Mouse (Mus musculus) kidney, postnatal 0 days (tissue): ENCODE results near the gene Ntm. TPM values are rescaled to one million over a fixed set of nuclear protein-coding genes. Genes with fewer than 3 reads are reported as not detected.

ENCODE experiments used
- ATAC-seq: fragments of 200-750 bp; cut with Nextera tagmentation; replicated peaks from 2 replicates; pipeline ENCODE4 v1.8.0; 2017; ENCODE audit warnings: low read depth, moderate number of reproducible peaks, moderate TSS enrichment, moderate library complexity; ENCODE audit not compliant: low FRiP score
- DNase-seq: peaks from one replicate; pipeline ENCODE4 v3.0.0-alpha.2; 2016; ENCODE audit warnings: low spot score
- H3K27ac ChIP-seq: fragments of 300-500 bp; sonication (generic); 2 replicates; pipeline ENCODE4 v1.5.1; 2014; ENCODE audit warnings: mild to moderate bottlenecking
- H3K27me3 ChIP-seq: fragments of 300-500 bp; sonication (generic); 2 replicates; pipeline ENCODE4 v1.6.1; 2014; ENCODE audit warnings: low read length, mixed read lengths; ENCODE audit not compliant: insufficient read depth
- H3K36me3 ChIP-seq: fragments of 300-500 bp; sonication (generic); 2 replicates; pipeline ENCODE4 v1.6.1; 2014; ENCODE audit warnings: low read length, mixed read lengths; ENCODE audit not compliant: insufficient read depth
- H3K4me1 ChIP-seq: fragments of 300-500 bp; sonication (generic); replicated peaks from 2 replicates; pipeline ENCODE4 v1.6.1; 2014; ENCODE audit warnings: antibody characterized with exemption, low read length, mixed read lengths; ENCODE audit not compliant: insufficient read depth
- H3K4me2 ChIP-seq: fragments of 300-500 bp; sonication (generic); 2 replicates; pipeline ENCODE4 v1.6.1; 2014; ENCODE audit warnings: mild to moderate bottlenecking, low read length, moderate library complexity, mixed read lengths
- H3K4me3 ChIP-seq: fragments of 300-500 bp; sonication (generic); replicated peaks from 2 replicates; pipeline ENCODE4 v1.5.1; 2014; ENCODE audit warnings: low read depth, low read length
- H3K9ac ChIP-seq: fragments of 300-500 bp; sonication (generic); 2 replicates; pipeline ENCODE4 v1.6.1; 2014; ENCODE audit warnings: low read depth, low read length
- H3K9me3 ChIP-seq: fragments of 300-500 bp; sonication (generic); replicated peaks from 2 replicates; pipeline ENCODE4 v1.6.1; 2016; ENCODE audit warnings: low read length, inconsistent platforms, mixed read lengths
- CTCF ChIP-seq: IDR thresholded peaks from 2 replicates; pipeline ENCODE4 v1.5.1; 2016; ENCODE audit warnings: antibody characterized with exemption, low read depth, mild to moderate bottlenecking, moderate library complexity
- WGBS: fragments of 180-500 bp; shearing (Covaris S2); extraction: QIAGEN DNeasy Blood & Tissue Kit; methylation state at CpG from one replicate; pipeline ENCODE4 v1.1.7; 2014; 5-methylcytosine and 5-hydroxymethylcytosine counted together
- polyA plus RNA-seq: library from polyadenylated mRNA; unstranded; fragments of >200 nt; fragmentation: Nextera tagmentation; extraction: Ambion mirVana; gene quantifications from 2 replicates; pipeline ENCODE4 v1.2.1, GENCODE M21; 2015

Ntm gene
- polyA plus RNA-seq, 1 experiment from 2014 or later, result 20.6 TPM

DNA sequence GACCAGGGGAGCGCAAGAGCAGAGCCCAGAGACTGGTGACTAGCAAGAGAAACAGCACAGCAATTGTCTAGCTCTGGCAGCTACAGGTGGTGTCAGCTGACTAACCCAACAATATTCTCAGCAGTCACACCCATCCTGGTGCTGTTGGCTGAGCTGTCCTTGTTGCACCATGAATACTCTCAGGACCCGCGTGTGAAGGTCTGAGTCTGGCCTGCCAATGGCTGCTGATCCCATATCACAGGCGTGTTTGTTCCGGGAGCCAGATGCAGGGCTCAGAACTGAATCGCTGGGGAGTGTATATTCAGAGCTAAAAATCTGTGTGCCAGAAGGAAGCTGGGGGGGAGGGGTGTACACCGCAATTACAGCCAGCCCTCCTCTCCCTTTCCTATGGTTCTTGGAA is 310.1 kb downstream of the Ntm start:
- ATAC-seq, result no peak
- Histone ChIP-seq H3K4me3 (no peak overlapping the region), H3K9me3 (no peaks in the 10 kb centered on the region), H3K27ac (no peak overlapping the region), H3K4me2 (no peak overlapping the region), H3K36me3 (no peaks in the 10 kb centered on the region), H3K4me1 (no peaks in the 10 kb centered on the region), H3K27me3 (no peaks in the 10 kb centered on the region), H3K9ac (no peak overlapping the region)
- no peak for DNase-seq
- WGBS, result 81% methylated on average over 7 of the region's 7 CpGs
- TF ChIP-seq CTCF, result no peak

DNA sequence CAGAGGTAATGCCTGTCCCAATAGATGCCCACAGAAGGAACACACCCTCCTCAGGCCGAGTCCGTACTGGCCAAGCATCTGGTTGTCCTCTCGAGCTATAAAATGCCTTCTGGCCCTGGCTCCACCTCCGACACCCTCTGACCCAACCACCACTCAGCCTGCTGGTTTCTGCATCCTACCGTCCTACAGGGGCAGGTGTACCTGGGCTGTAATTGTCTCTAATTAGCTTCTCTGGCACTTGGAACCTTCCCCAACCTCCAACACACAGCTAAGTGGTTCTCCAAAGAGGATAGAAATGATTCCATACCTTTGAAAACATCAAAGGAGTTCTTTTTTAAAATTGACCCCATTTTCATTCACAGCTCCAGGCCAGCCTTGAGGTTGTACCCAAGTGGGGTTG is 311.1 kb downstream of the Ntm start:
- Histone ChIP-seq H3K27me3 (no peaks in the 10 kb centered on the region), H3K9ac (no peak overlapping the region), H3K4me1 (no peaks in the 10 kb centered on the region), H3K4me3 (no peak overlapping the region), H3K36me3 (no peaks in the 10 kb centered on the region), H3K27ac (no peak overlapping the region), H3K9me3 (no peaks in the 10 kb centered on the region), H3K4me2 (no peak overlapping the region)
- DNase-seq, result no peak
- no peak for ATAC-seq
- TF ChIP-seq CTCF, result no peak
- 45% methylated on average over 5 of the region's 5 CpGs for WGBS

DNA sequence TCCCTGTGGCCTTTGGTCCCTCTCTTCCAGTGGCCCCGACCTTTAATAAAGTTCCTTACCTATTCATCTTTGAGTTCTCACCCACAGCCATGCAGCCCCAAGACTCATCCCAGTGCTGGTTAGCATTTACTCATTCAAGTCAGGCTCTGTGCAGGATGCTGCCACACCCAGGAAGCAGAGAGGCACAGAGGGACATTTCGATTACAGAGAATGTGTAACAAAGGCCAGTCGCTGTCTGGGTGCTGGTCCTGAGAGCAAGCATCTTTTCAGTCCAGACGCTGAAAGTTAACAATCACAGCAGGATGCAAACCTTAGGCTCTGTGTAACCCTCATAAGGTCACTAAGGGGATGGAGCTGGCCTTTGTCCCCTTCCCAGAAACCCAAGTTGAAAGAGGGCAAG is 311.7 kb downstream of the Ntm start:
- Histone ChIP-seq H3K4me1 (no peaks in the 10 kb centered on the region), H3K4me2 (no peak overlapping the region), H3K27me3 (no peaks in the 10 kb centered on the region), H3K27ac (no peak overlapping the region), H3K9me3 (no peaks in the 10 kb centered on the region), H3K36me3 (no peaks in the 10 kb centered on the region), H3K4me3 (no peak overlapping the region), H3K9ac (no peak overlapping the region)
- TF ChIP-seq CTCF, result no peak
- ATAC-seq (no peak), DNase-seq (no peak)
- WGBS, result 62% methylated on average over 4 of the region's 4 CpGs

DNA sequence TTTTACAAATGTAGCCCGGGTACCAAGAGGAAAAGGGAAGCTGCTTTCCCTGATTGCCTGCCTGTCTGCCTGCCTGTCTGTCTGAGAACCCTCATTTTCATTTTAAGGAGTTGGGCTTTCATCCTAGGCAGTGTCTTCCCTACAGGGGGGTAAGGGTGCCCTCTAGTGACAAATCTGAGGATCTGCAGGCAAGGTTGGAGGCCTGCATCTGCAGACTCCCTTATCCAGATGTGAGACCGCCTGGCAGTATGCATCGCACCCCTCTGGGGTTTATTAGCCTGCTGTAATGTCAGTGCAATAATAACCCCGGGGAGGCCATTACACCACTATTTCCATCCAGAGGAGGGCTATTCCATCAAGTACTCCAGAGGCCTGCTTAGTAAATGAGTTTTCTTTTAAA is 312.3 kb downstream of the Ntm start:
- H3K27me3 ChIP-seq, result no peaks in the 10 kb centered on the region
- DNase-seq (peak; percentile 82), ATAC-seq (no peak)
- H3K36me3 ChIP-seq, result no peaks in the 10 kb centered on the region
- no peak overlapping the region for H3K27ac ChIP-seq
- H3K9ac ChIP-seq, result no peak overlapping the region
- TF ChIP-seq CTCF, result peak; percentile 81
- H3K9me3 ChIP-seq, result no peaks in the 10 kb centered on the region
- no peaks in the 10 kb centered on the region for H3K4me1 ChIP-seq
- no peak overlapping the region for H3K4me2 ChIP-seq
- 9% methylated on average over 4 of the region's 4 CpGs for WGBS
- H3K4me3 ChIP-seq, result no peak overlapping the region

DNA sequence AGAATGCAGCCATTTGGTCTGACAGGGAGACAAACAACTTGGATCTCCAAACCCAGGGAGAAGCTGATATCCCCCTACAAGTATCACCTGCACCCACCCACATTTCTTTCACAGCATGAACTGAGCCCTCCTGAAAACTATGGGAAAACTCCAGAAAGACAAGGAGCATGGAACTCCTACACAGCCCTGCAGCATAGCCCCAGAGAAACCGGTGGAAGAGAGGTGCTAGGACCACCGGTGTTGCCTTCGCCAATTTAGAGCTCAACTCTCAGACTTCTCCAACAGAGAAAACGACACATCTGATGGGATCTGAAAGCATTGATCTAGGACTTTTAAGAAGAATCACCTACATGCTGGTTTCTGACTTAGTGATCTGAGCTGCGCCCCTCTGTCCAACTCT is 312.7 kb downstream of the Ntm start:
- H3K4me3 ChIP-seq, result no peak overlapping the region
- no peak for ATAC-seq
- WGBS, result 76% methylated on average over 5 of the region's 5 CpGs
- no peaks in the 10 kb centered on the region for H3K36me3 ChIP-seq
- no peak overlapping the region for H3K27ac ChIP-seq
- DNase-seq, result no peak
- no peaks in the 10 kb centered on the region for H3K4me1 ChIP-seq
- TF ChIP-seq CTCF, result no peak
- no peaks in the 10 kb centered on the region for H3K27me3 ChIP-seq
- H3K9ac ChIP-seq, result no peak overlapping the region
- H3K4me2 ChIP-seq, result no peak overlapping the region
- H3K9me3 ChIP-seq, result no peaks in the 10 kb centered on the region

DNA sequence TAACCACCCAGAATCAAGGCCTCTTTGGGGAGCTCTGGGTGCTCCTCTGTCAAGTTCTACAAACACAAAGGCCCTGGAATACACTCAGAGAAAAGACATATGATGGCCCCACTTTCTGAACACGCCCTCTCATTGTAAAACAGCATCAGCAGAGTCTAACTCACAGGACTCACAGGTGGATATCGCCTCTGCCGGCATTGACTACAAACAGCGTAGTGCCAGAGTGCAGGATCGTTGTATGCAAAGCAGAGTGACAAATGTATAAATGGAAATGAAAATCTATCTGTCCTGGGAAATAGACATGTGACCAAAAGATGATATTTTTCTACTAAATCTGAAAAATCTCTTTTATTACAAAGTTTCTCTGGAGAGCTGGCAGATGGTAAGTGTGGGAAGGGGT is 314.7 kb downstream of the Ntm start:
- H3K4me3 ChIP-seq, result no peak overlapping the region
- no peaks in the 10 kb centered on the region for H3K27me3 ChIP-seq
- no peak for ATAC-seq
- 91% methylated on average over 5 of the region's 5 CpGs for WGBS
- no peak overlapping the region for H3K9ac ChIP-seq
- no peaks in the 10 kb centered on the region for H3K36me3 ChIP-seq
- TF ChIP-seq CTCF, result no peak
- H3K27ac ChIP-seq, result no peak overlapping the region
- no peak overlapping the region for H3K4me2 ChIP-seq
- DNase-seq, result no peak
- no peaks in the 10 kb centered on the region for H3K4me1 ChIP-seq
- H3K9me3 ChIP-seq, result no peaks in the 10 kb centered on the region

DNA sequence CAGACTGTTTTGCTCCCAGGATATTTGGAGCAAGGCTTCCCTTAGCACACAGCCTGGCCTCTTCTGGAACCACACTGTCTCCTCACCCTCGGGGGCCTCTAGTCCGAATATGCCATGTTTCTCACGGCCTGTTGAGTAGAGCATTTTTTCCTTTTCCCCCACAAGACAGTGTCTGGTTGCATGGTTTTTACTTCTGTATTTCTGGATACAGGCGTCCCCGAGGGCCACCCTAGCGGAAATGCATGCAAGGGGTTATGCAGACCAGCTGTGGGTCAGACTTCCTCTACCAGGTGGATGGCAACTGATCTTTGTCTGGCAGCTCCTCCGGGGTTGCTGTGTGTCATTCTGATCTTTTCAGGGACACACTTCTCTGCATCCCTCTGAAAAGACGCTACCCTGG is 315.2 kb downstream of the Ntm start:
- Histone ChIP-seq H3K4me2 (no peak overlapping the region), H3K27me3 (no peaks in the 10 kb centered on the region), H3K9me3 (no peaks in the 10 kb centered on the region), H3K4me3 (no peak overlapping the region), H3K27ac (no peak overlapping the region), H3K36me3 (no peaks in the 10 kb centered on the region), H3K9ac (no peak overlapping the region), H3K4me1 (no peaks in the 10 kb centered on the region)
- WGBS, result 65% methylated on average over 8 of the region's 8 CpGs
- no peak for DNase-seq
- ATAC-seq, result no peak
- no peak for TF ChIP-seq CTCF
